Mouse (Mus musculus): ENCODE results near the gene Pfn1. TPM values are rescaled to one million over a fixed set of nuclear protein-coding genes. Genes with fewer than 3 reads are reported as not detected.

Gene Pfn1
- polyA plus RNA-seq, 1 experiment from 2014 or later, result 1,769 TPM

DNA sequence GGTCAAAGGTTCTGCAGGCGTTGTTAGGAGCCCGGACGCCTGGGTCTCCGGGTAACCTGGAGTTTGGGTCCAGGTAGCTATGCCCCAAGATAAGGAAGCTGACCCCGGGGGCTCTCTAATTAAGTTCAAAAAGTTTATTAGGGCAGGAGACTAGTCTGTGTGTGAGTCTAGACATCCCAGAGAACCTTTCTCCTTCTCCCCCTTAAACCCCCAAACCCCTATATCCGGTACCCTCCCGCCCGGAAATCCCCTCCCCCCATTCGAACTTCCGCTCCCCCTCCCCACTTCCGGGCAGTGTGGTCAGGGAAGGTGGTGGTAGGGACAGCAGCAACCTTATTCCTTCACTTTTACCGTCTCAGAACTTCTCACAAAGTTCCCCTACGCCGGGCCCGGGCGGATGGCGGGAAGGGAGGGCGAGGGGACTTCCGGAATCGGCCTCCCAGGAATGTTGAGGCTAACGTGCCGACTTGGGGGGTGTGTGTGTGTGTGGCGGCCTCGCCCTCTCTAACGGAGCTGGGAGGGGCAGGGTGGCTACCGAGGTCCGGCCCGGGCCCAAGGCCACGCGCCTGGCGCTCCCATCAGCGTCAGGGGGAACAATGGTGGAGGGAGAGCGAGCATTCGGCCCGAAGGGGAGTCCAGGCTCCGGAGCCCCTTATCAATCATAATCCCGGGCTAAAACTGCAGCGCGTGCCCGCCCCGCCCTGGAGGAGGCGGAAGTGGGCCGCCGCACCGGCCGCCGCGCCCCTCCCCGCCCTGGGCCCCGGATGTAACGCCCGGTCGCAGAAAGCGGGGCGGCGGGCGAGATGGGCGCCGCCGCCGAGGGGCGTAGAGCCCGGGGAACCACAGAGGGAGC is 873 bp downstream of the Pfn1 start:
- H3K4me1 ChIP-seq, result peaks cover 70% of the 10 kb centered on the region
- peak; percentile 40; the same call in 1 of the 2 replicates for ATAC-seq (ENCODE audit: insufficient number of reproducible peaks, low FRiP score, low TSS enrichment, low read depth)

GRCm38 (mm10) chr11:70652884-70653344 is 1.5 kb downstream of the Pfn1 start:
- 36% methylated on average over 6 of the region's 6 CpGs for WGBS

More for the DNA sequence above, 873 bp downstream of the Pfn1 start:
- peak overlapping the region; percentile 99 for H3K27ac ChIP-seq (replicated peaks)
- peak overlapping the region; percentile 100 for H3K4me3 ChIP-seq (replicated peaks)
- no peaks in the 10 kb centered on the region for H3K9me3 ChIP-seq (replicated peaks)
- H3K27me3 ChIP-seq, result no peaks in the 10 kb centered on the region
- peaks cover 36% of the 10 kb centered on the region for H3K36me3 ChIP-seq
- under 1% methylated on average over 63 of the region's 63 CpGs for WGBS
- peak overlapping the region; percentile 99 for H3K9ac ChIP-seq
- peak overlapping the region; percentile 91 for H3K4me2 ChIP-seq (replicated peaks)

GRCm38 (mm10) chr11:70652029-70652883 is 2.2 kb downstream of the Pfn1 start:
- Histone ChIP-seq H3K9me3 (replicated peaks) (no peaks in the 10 kb centered on the region), H3K4me1 (peaks cover 68% of the 10 kb centered on the region), H3K36me3 (peaks cover 36% of the 10 kb centered on the region), H3K27ac (replicated peaks) (peak overlapping the region; percentile 99), H3K9ac (peak overlapping the region; percentile 24; the same call in 1 of the 2 replicates), H3K4me2 (replicated peaks) (peak overlapping the region; percentile 91), H3K27me3 (no peaks in the 10 kb centered on the region), H3K4me3 (replicated peaks) (peak overlapping the region; percentile 100)
- 32% methylated on average over 12 of the region's 12 CpGs for WGBS
- no peak for ATAC-seq (ENCODE audit: insufficient number of reproducible peaks, low FRiP score, low TSS enrichment, low read depth)

More at GRCm38 (mm10) chr11:70652884-70653344, 1.5 kb downstream of the Pfn1 start:
- no peaks in the 10 kb centered on the region for H3K27me3 ChIP-seq
- H3K9ac ChIP-seq, result peak overlapping the region; percentile 99
- peak overlapping the region; percentile 99 for H3K27ac ChIP-seq (replicated peaks)
- H3K9me3 ChIP-seq (replicated peaks), result no peaks in the 10 kb centered on the region
- peak overlapping the region; percentile 100 for H3K4me3 ChIP-seq (replicated peaks)
- H3K36me3 ChIP-seq, result peaks cover 36% of the 10 kb centered on the region
- peaks cover 72% of the 10 kb centered on the region for H3K4me1 ChIP-seq
- no peak for ATAC-seq (ENCODE audit: insufficient number of reproducible peaks, low FRiP score, low TSS enrichment, low read depth)
- peak overlapping the region; percentile 91 for H3K4me2 ChIP-seq (replicated peaks)

DNA sequence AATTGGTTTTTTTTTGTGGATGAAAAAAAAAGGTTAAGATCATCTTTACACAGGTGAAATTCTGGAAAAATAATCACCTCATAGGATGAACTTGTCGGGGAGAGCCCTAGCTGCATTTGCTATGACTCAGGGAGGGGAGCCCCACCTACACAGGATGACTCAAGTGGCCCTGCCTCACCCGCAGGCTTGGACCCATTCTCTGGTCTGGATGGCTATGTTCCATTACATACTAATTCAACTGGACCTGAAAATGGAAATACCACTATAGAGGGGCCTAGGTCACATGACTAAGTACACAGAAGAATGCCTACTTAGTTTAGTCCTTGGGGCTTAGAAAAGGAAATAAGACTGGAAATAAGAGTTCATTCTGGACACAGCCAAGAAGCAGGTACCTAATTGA is 3.1 kb downstream of the Pfn1 start:
- no peaks in the 10 kb centered on the region for H3K9me3 ChIP-seq (replicated peaks)
- H3K4me1 ChIP-seq, result peaks cover 59% of the 10 kb centered on the region
- peak overlapping the region; percentile 100; the same call in 1 of the 2 replicates for H3K4me3 ChIP-seq (replicated peaks)

GRCm38 (mm10) chr11:70650322-70651175 is 3.9 kb downstream of the Pfn1 start:
- Histone ChIP-seq H3K4me3 (replicated peaks) (peak overlapping the region; percentile 7; the same call in 1 of the 2 replicates), H3K9ac (no peak overlapping the region), H3K4me2 (replicated peaks) (0 out of 2 replicates have a peak overlapping the region, but pooled peaks have one; percentile 8), H3K9me3 (replicated peaks) (no peaks in the 10 kb centered on the region), H3K27me3 (no peaks in the 10 kb centered on the region), H3K36me3 (peaks cover 38% of the 10 kb centered on the region), H3K27ac (replicated peaks) (peak overlapping the region; percentile 69), H3K4me1 (peaks cover 59% of the 10 kb centered on the region)
- WGBS, result 70% methylated on average over 12 of the region's 12 CpGs
- ATAC-seq (ENCODE audit: insufficient number of reproducible peaks, low FRiP score, low TSS enrichment, low read depth), result no peak

More for the DNA sequence above, 3.1 kb downstream of the Pfn1 start:
- 58% methylated on average over 2 of the region's 2 CpGs for WGBS
- ATAC-seq (ENCODE audit: insufficient number of reproducible peaks, low FRiP score, low TSS enrichment, low read depth), result no peak
- Histone ChIP-seq H3K27ac (replicated peaks) (peak overlapping the region; percentile 69; the same call in 1 of the 2 replicates), H3K36me3 (peaks cover 36% of the 10 kb centered on the region), H3K9ac (no peak overlapping the region), H3K27me3 (no peaks in the 10 kb centered on the region), H3K4me2 (replicated peaks) (no peak overlapping the region)

GRCm38 (mm10) chr11:70649185-70649734 is 5.2 kb downstream of the Pfn1 start:
- no peaks in the 10 kb centered on the region for H3K9me3 ChIP-seq (replicated peaks)
- 0 out of 2 replicates have a peak overlapping the region, but pooled peaks have one; percentile 11 for H3K27ac ChIP-seq (replicated peaks)
- ATAC-seq (ENCODE audit: insufficient number of reproducible peaks, low FRiP score, low TSS enrichment, low read depth), result no peak
- H3K9ac ChIP-seq, result 0 out of 2 replicates have a peak overlapping the region, but pooled peaks have one; percentile 5
- no peak overlapping the region; the same call in 1 of the 2 replicates for H3K4me3 ChIP-seq (replicated peaks)
- peaks cover 64% of the 10 kb centered on the region for H3K4me1 ChIP-seq
- H3K36me3 ChIP-seq, result peaks cover 51% of the 10 kb centered on the region
- H3K4me2 ChIP-seq (replicated peaks), result no peak overlapping the region
- H3K27me3 ChIP-seq, result no peaks in the 10 kb centered on the region
- WGBS, result 77% methylated on average over 8 of the region's 8 CpGs

DNA sequence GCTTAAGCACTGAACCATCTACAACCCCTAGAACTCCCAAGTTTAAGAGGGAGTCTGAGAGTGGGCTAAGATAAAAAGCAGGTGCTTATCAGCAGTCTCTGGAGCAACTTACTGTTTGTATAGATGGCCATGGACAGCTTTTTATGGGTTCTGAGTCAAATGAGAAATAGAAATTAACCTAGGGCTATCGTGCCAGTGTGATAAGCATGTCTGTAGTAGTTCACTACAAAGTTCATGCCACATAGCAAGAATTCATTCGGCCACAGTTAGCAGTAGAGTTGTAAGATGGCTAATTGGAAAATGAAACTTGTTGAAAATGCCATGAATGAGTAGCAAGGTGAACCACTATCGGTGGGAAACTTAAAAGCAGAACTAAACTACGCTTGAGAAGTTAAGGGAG is 5.9 kb downstream of the Pfn1 start:
- Histone ChIP-seq H3K36me3 (peaks cover 58% of the 10 kb centered on the region), H3K27me3 (no peaks in the 10 kb centered on the region), H3K9ac (peak overlapping the region; percentile 89; the same call in 1 of the 2 replicates), H3K4me3 (replicated peaks) (peak overlapping the region; percentile 74), H3K9me3 (replicated peaks) (no peaks in the 10 kb centered on the region), H3K27ac (replicated peaks) (no peak overlapping the region), H3K4me2 (replicated peaks) (peak overlapping the region; percentile 82), H3K4me1 (peaks cover 64% of the 10 kb centered on the region)
- ATAC-seq (ENCODE audit: insufficient number of reproducible peaks, low FRiP score, low TSS enrichment, low read depth), result no peak
- WGBS, result 81% methylated on average over 4 of the region's 4 CpGs

DNA sequence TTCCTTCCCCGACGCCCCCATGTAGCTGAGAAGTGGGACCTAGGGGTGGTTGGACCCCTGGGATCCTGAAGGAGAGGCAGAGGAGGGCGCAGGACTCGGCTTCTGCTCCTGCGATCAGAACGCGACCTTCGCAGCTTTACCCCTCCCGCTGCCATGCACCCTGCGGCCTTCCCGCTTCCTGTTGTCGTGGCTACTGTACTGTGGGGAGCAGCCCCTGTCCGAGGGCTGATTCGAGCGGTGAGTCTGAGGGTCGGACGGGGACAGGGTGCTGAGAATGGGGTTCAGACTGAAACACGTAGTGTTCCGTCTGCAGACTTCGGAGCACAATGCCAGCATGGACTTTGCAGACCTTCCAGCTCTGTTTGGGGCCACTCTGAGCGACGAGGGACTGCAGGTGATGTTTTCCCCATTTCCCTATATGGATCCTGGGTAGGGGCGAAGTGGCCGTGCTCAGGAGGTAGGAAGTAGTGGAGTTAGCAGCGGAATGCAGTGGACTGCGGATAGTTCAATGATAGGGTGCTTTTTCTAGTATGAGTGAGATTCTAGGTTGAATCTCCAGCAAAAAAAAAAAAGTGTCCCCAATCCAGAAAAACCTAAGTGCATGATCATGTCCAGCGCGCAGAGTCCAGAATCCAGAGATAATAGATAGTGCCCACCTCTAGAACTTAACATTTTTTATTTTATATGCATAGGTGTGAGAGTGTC is 6.6 kb downstream of the Pfn1 start:
- Histone ChIP-seq H3K4me3 (replicated peaks) (peak overlapping the region; percentile 74), H3K27ac (replicated peaks) (peak overlapping the region; percentile 99), H3K36me3 (peaks cover 64% of the 10 kb centered on the region), H3K9me3 (replicated peaks) (no peaks in the 10 kb centered on the region), H3K4me2 (replicated peaks) (peak overlapping the region; percentile 82), H3K4me1 (peaks cover 62% of the 10 kb centered on the region), H3K9ac (peak overlapping the region; percentile 89), H3K27me3 (no peaks in the 10 kb centered on the region)
- WGBS, result 3% methylated on average over 28 of the region's 28 CpGs
- ATAC-seq (ENCODE audit: insufficient number of reproducible peaks, low FRiP score, low TSS enrichment, low read depth), result peak; percentile 8; the same call in 1 of the 2 replicates

- H3K36me3 ChIP-seq, result peaks cover 57% of the 10 kb centered on the region
- under 1% methylated on average over 63 of the region's 63 CpGs for whole genome bisulfite sequencing
- peak within 1 kb of the TSS; percentile 93 for H3K9ac ChIP-seq
- peak; percentile 88 for ATAC-seq (ENCODE audit: insufficient number of reproducible peaks, low FRiP score, low TSS enrichment, low read depth)
- no peaks in the 10 kb centered on the region for H3K27me3 ChIP-seq
- H3K4me3 ChIP-seq (replicated peaks), result peak within 1 kb of the TSS; percentile 74
- peak within 1 kb of the TSS; percentile 82 for H3K4me2 ChIP-seq (replicated peaks)
- H3K9me3 ChIP-seq (replicated peaks), result no peaks in the 10 kb centered on the region
- peaks cover 53% of the 10 kb centered on the region for H3K4me1 ChIP-seq
- H3K27ac ChIP-seq (replicated peaks), result peak within 1 kb of the TSS; percentile 99
Measured at GRCm38 (mm10) chr11:70646691-70647650, 7.5 kb downstream of the Pfn1 start, which contains the start of the genes Rnf167 and Slc25a11. Gene Rnf167, plus strand, starts transcription at chr11:70647235. Gene Slc25a11, minus strand, starts transcription at chr11:70647479.
